In genomic region chr8:69996589-69997285, GRCm38 (mm10) we compare ENCODE assay signal across 8 mouse cellular contexts. TPM values are rescaled to one million over a fixed set of nuclear protein-coding genes. Genes with fewer than 3 reads are reported as not detected.
DNase-seq lines count a peak whose midpoint lies in the region; ATAC-seq and TF ChIP-seq lines count a peak whose summit lies in the region.

No protein-coding gene starts in this region.

- peaks cover 9% of the 10 kb centered on the region for H3K4me1 ChIP-seq in liver, adult 2 months (ENCODE audit: control insufficient read depth, insufficient read depth, low read length)
- peaks cover 32% of the 10 kb centered on the region for H3K4me1 ChIP-seq in embryonic facial prominence, embryonic 10.5 days
- H3K4me1 ChIP-seq in hindbrain, postnatal 0 days (ENCODE audit: insufficient read depth, low read length) = 0 out of 2 replicates have a peak, but pooled peaks cover 4% of the 10 kb centered on the region
- H3K4me1 ChIP-seq in midbrain, postnatal 0 days (ENCODE audit: insufficient read depth, low read length) = no peaks in the 10 kb centered on the region

- H3K27ac ChIP-seq in liver, adult 2 months (replicated peaks; ENCODE audit: insufficient read depth, low read depth, low read length) = peak overlapping the region; percentile 55
- H3K27ac ChIP-seq in embryonic facial prominence, embryonic 10.5 days (replicated peaks) = peak overlapping the region; percentile 93
- peak overlapping the region; percentile 80 for H3K27ac ChIP-seq in hindbrain, postnatal 0 days
- H3K27ac ChIP-seq in midbrain, postnatal 0 days (ENCODE audit: low read depth, low read length) = peak overlapping the region; percentile 75

- WGBS in liver, adult 2 months = 2% methylated on average over 35 of the region's 35 CpGs
- WGBS in embryonic facial prominence, embryonic 10.5 days = 4% methylated on average over 35 of the region's 35 CpGs
- 2% methylated on average over 35 of the region's 35 CpGs for WGBS in hindbrain, postnatal 0 days
- WGBS in midbrain, postnatal 0 days = 2% methylated on average over 35 of the region's 35 CpGs

- peak overlapping the region; percentile 59 for H3K4me3 ChIP-seq in liver, adult 2 months (ENCODE audit: insufficient read depth, low read depth, low read length)
- peak overlapping the region; percentile 93 for H3K4me3 ChIP-seq in embryonic facial prominence, embryonic 10.5 days
- H3K4me3 ChIP-seq in hindbrain, postnatal 0 days (ENCODE audit: low read length) = peak overlapping the region; percentile 91
- H3K4me3 ChIP-seq in midbrain, postnatal 0 days (ENCODE audit: low read depth, low read length) = peak overlapping the region; percentile 92

- no peaks in the 10 kb centered on the region for H3K36me3 ChIP-seq in liver, adult 2 months (ENCODE audit: control insufficient read depth, insufficient read depth, low read length)
- H3K36me3 ChIP-seq in embryonic facial prominence, embryonic 10.5 days (replicated peaks) = peaks cover 17% of the 10 kb centered on the region
- no peaks in the 10 kb centered on the region for H3K36me3 ChIP-seq in hindbrain, postnatal 0 days (ENCODE audit: insufficient read depth, low read length)
- no peaks in the 10 kb centered on the region for H3K36me3 ChIP-seq in midbrain, postnatal 0 days (ENCODE audit: insufficient read depth, low read length)

- no peaks in the 10 kb centered on the region for H3K27me3 ChIP-seq in liver, adult 2 months (ENCODE audit: control insufficient read depth, insufficient read depth, low read length)
- H3K27me3 ChIP-seq in embryonic facial prominence, embryonic 10.5 days (replicated peaks; ENCODE audit: low read depth, poor library complexity, severe bottlenecking) = no peaks in the 10 kb centered on the region
- no peaks in the 10 kb centered on the region for H3K27me3 ChIP-seq in hindbrain, postnatal 0 days (ENCODE audit: insufficient read depth, low read length)
- no peaks in the 10 kb centered on the region for H3K27me3 ChIP-seq in midbrain, postnatal 0 days (ENCODE audit: insufficient read depth, low read length)

- H3K9ac ChIP-seq in liver, adult 2 months (ENCODE audit: low read depth, low read length) = peak overlapping the region; percentile 67
- H3K9ac ChIP-seq in hindbrain, postnatal 0 days (replicated peaks; ENCODE audit: low read length) = peak overlapping the region; percentile 60
- H3K9ac ChIP-seq in midbrain, postnatal 0 days (replicated peaks; ENCODE audit: low read length, poor library complexity, severe bottlenecking) = peak overlapping the region; percentile 72

- TF ChIP-seq CTCF in liver, adult 2 months (IDR thresholded peaks at IDR 0.05; ENCODE audit: low read depth, low read length) = 0 out of 2 replicates have a peak, but pooled peaks have one; percentile 14
- no peak for TF ChIP-seq CTCF in hindbrain, postnatal 0 days (IDR thresholded peaks at IDR 0.05; ENCODE audit: low read depth)
- TF ChIP-seq CTCF in midbrain, postnatal 0 days (IDR thresholded peaks at IDR 0.05) = no peak

- H3K79me2 ChIP-seq in liver, adult 2 months (ENCODE audit: control insufficient read depth, insufficient read depth, low read length) = peaks cover 14% of the 10 kb centered on the region; the same call in 1 of the 2 replicates

- TF ChIP-seq POLR2A in liver, adult 2 months (IDR thresholded peaks at IDR 0.05; ENCODE audit: extremely low read depth, insufficient read depth, low read length) = peak; percentile 73; the same call in 1 of the 2 replicates

- peak; percentile 24 for DNase-seq in liver, adult 2 months (ENCODE audit: extremely low read depth, low read depth, low spot score)
- no peak for DNase-seq in liver
- no peak for DNase-seq in embryonic facial prominence, embryonic 10.5 days (ENCODE audit: low spot score)
- DNase-seq in hindbrain, postnatal 0 days (ENCODE audit: low spot score) = no peak
- DNase-seq in midbrain, postnatal 0 days (ENCODE audit: low spot score) = no peak
- DNase-seq in layer of hippocampus, postnatal 10 days (ENCODE audit: low spot score in 2 of 2) = no peak
- DNase-seq in spleen, postnatal 36 days (ENCODE audit: low spot score in 2 of 2) = no peak
- no peak for DNase-seq in ovary, adult 18-20 months (ENCODE audit: low spot score)

- H3K4me2 ChIP-seq in hindbrain, postnatal 0 days (ENCODE audit: low read depth, low read length) = peak overlapping the region; percentile 95
- H3K4me2 ChIP-seq in midbrain, postnatal 0 days (ENCODE audit: low read depth, low read length, poor library complexity, severe bottlenecking) = peak overlapping the region; percentile 83

- no peaks in the 10 kb centered on the region for H3K9me3 ChIP-seq in embryonic facial prominence, embryonic 10.5 days
- no peaks in the 10 kb centered on the region for H3K9me3 ChIP-seq in hindbrain, postnatal 0 days (ENCODE audit: low read length)
- H3K9me3 ChIP-seq in midbrain, postnatal 0 days (ENCODE audit: low read length) = no peaks in the 10 kb centered on the region

- no peak for ATAC-seq in hindbrain, postnatal 0 days
- no peak for ATAC-seq in midbrain, postnatal 0 days (ENCODE audit: low FRiP score)

RNA-seq across cellular contexts. Expression of gene Gatad2a, which starts 0.6 kb away (rescaled TPM):
- total RNA-seq in liver, adult 2 months (2014; rRNA removed) = 11.2 and 16.8 TPM in 2 replicates
- polyA plus RNA-seq in liver, adult 2 months (2012; rRNA removed) = 35.0 and 35.5 TPM in 2 replicates
- polyA plus RNA-seq in embryonic facial prominence, embryonic 10.5 days (2016; fragmentation: Nextera tagmentation; extraction: Ambion mirVana) = 57.3 and 59.9 TPM in 2 replicates
- total RNA-seq in hindbrain, postnatal 0 days (2014; rRNA removed) = 38.4 and 41.9 TPM in 2 replicates
- 23.4 and 23.6 TPM in 2 replicates for polyA plus RNA-seq in hindbrain, postnatal 0 days (2015; fragmentation: Nextera tagmentation; extraction: Ambion mirVana)
- total RNA-seq in midbrain, postnatal 0 days (2014; rRNA removed) = 24.4 and 30.1 TPM in 2 replicates
- polyA plus RNA-seq in midbrain, postnatal 0 days (2015; fragmentation: Nextera tagmentation; extraction: Ambion mirVana) = 17.2 and 19.3 TPM in 2 replicates
- 10 to 100 TPM; 40.9 to 43.3 TPM for total RNA-seq in layer of hippocampus, postnatal 10 days (2021)

RNA-seq across cellular contexts. Expression of gene Mau2, which starts 45.8 kb away (rescaled TPM):
- total RNA-seq in liver, adult 2 months (2014; rRNA removed) = 18.0 and 24.4 TPM in 2 replicates
- 30.1 and 40.5 TPM in 2 replicates for polyA plus RNA-seq in liver, adult 2 months (2012; rRNA removed)
- polyA plus RNA-seq in embryonic facial prominence, embryonic 10.5 days (2016; fragmentation: Nextera tagmentation; extraction: Ambion mirVana) = 63.9 and 67.3 TPM in 2 replicates
- 155 and 172 TPM in 2 replicates for total RNA-seq in hindbrain, postnatal 0 days (2014; rRNA removed)
- polyA plus RNA-seq in hindbrain, postnatal 0 days (2015; fragmentation: Nextera tagmentation; extraction: Ambion mirVana) = 50.1 and 50.3 TPM in 2 replicates
- 130 and 148 TPM in 2 replicates for total RNA-seq in midbrain, postnatal 0 days (2014; rRNA removed)
- 54.3 and 56.6 TPM in 2 replicates for polyA plus RNA-seq in midbrain, postnatal 0 days (2015; fragmentation: Nextera tagmentation; extraction: Ambion mirVana)
- total RNA-seq in layer of hippocampus, postnatal 10 days (2021) = 10 to 100 TPM; 73.4 to 74.8 TPM

RNA-seq across cellular contexts. Expression of gene Sugp1, which starts 45.9 kb away (rescaled TPM):
- total RNA-seq in liver, adult 2 months (2014; rRNA removed) = 5.1 and 5.6 TPM in 2 replicates
- 5.1 and 5.3 TPM in 2 replicates for polyA plus RNA-seq in liver, adult 2 months (2012; rRNA removed)
- 53.5 and 56.5 TPM in 2 replicates for polyA plus RNA-seq in embryonic facial prominence, embryonic 10.5 days (2016; fragmentation: Nextera tagmentation; extraction: Ambion mirVana)
- 15.1 and 15.4 TPM in 2 replicates for total RNA-seq in hindbrain, postnatal 0 days (2014; rRNA removed)
- polyA plus RNA-seq in hindbrain, postnatal 0 days (2015; fragmentation: Nextera tagmentation; extraction: Ambion mirVana) = 42.9 and 47.1 TPM in 2 replicates
- total RNA-seq in midbrain, postnatal 0 days (2014; rRNA removed) = 18.6 and 19.9 TPM in 2 replicates
- 48.7 and 48.9 TPM in 2 replicates for polyA plus RNA-seq in midbrain, postnatal 0 days (2015; fragmentation: Nextera tagmentation; extraction: Ambion mirVana)
- 10 to 100 TPM; 50.0 to 54.7 TPM for total RNA-seq in layer of hippocampus, postnatal 10 days (2021)
